Mouse (Mus musculus): ENCODE measurements around the gene Map3k9. TPM values are rescaled to one million over a fixed set of nuclear protein-coding genes. Genes with fewer than 3 reads are reported as not detected.

Gene Map3k9
- polyA plus RNA-seq (2017; shearing (Covaris generic)) = 5.9 TPM

DNA sequence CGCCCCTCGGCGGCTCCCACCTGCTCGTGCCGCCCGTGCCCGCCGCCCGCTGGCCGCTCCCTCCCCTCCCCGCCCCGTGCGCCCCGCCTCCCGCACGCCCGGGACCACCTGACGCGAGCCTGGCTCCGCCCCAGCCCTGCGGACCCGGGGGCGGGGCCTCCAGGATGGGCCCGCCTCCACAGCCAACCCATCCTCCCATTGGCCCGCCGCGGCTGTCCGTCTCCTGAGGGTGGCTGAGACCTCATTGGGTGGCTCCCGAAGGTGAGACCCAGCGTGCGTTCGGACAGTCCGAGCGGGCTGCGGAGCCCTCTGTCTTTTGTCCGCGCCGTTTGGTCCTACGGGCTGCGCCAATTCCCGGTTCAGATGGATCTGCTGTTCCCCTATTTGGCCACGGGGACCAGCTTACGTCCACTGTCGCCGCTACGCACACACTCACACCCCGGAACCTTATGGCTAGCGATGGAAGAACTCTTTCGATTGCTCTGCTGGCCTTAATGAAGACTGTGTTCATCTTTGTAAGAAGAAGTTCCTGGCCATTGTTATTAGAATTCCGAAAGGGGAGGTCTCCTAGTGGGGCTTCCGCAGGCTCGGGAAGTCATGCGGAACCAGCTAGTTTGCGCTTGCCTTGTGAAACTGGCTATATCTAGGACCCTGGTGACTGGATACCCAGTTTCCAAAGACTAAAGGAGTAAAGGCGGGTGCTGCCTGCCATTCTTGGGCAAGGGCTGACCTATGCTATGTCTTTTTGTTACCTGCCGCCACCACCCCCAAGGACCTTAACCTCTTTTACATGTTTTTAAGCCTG lies at the start of gene Map3k9:
Map3k9 (minus strand) TSS at position 71 of the 805 bp plus-strand sequence.

Other genes with a start within 250 kb of the Map3k9 start
- 8.9 TPM for gene Gm20498, start 248.3 kb downstream of the Map3k9 start, polyA plus RNA-seq (2017; shearing (Covaris generic))
- gene Synj2bp, start 248.3 kb downstream of the Map3k9 start, polyA plus RNA-seq (2017; shearing (Covaris generic)) = 45.5 TPM
- not detected for gene Adam21, start 212.7 kb downstream of the Map3k9 start, polyA plus RNA-seq (2017; shearing (Covaris generic))
- gene Med6, start 186.2 kb downstream of the Map3k9 start, polyA plus RNA-seq (2017; shearing (Covaris generic)) = 28.5 TPM
- not detected for gene Ttc9, start 149.9 kb downstream of the Map3k9 start, polyA plus RNA-seq (2017; shearing (Covaris generic))
- 14.3 TPM for gene Pcnx, start 78.8 kb upstream of the Map3k9 start, polyA plus RNA-seq (2017; shearing (Covaris generic))

Measured in naive thymus-derived CD4-positive, alpha-beta T cell, adult 5 months (primary cell).